Mouse (Mus musculus) C2C12 (cell line): ENCODE data around the gene 1700123L14Rik. TPM values are rescaled to one million over a fixed set of nuclear protein-coding genes. Genes with fewer than 3 reads are reported as not detected.
"Not testable (repeated sequence)": the region's sequence is repeated elsewhere in the genome, so short reads cannot be mapped to it uniquely, and the experiment has no call there.

Experiments used
- H3K27me3 ChIP-seq: one replicate; pipeline ENCODE4 v1.6.1; 2011; ENCODE audit not compliant: control insufficient read depth, insufficient read depth, insufficient read length
- H3K36me3 ChIP-seq: one replicate; pipeline ENCODE4 v1.6.1; 2011; ENCODE audit not compliant: control insufficient read depth, insufficient read depth
- H3K4me3 ChIP-seq: one replicate; pipeline ENCODE4 v1.5.1; 2011; ENCODE audit warnings: mild to moderate bottlenecking, control low read depth; ENCODE audit not compliant: poor library complexity, insufficient read depth, severe bottlenecking
- H3K79me2 ChIP-seq: one replicate; pipeline ENCODE4 v1.6.1; 2011; ENCODE audit not compliant: control insufficient read depth, insufficient read depth
- H3K79me3 ChIP-seq: one replicate; pipeline ENCODE4 v1.6.1; 2011; ENCODE audit warnings: low read depth, control low read depth
- H3ac ChIP-seq: one replicate; pipeline ENCODE3; 2011; ENCODE audit warnings: low read depth; ENCODE audit not compliant: control insufficient read depth, insufficient read length
- CEBPB ChIP-seq: IDR thresholded peaks from one replicate; pipeline ENCODE4 v1.6.1; 2011; ENCODE audit warnings: low read depth, mild to moderate bottlenecking, control low read depth, moderate library complexity
- CTCF ChIP-seq: IDR thresholded peaks from one replicate; pipeline ENCODE4 v1.5.1; 2011; ENCODE audit not compliant: control insufficient read depth, insufficient read depth, insufficient read length
- FOSL1 ChIP-seq: IDR thresholded peaks from one replicate; pipeline ENCODE4 v1.8.0; 2011; ENCODE audit warnings: mild to moderate bottlenecking, low read length; ENCODE audit not compliant: poor library complexity, insufficient read depth, severe bottlenecking
- MAX ChIP-seq: IDR thresholded peaks from one replicate; pipeline ENCODE4 v1.6.1; 2011; ENCODE audit warnings: mild to moderate bottlenecking, control low read depth
- MYOD1 ChIP-seq: IDR thresholded peaks from one replicate; pipeline ENCODE4 v1.6.1; 2011; ENCODE audit warnings: low read depth; ENCODE audit not compliant: control insufficient read depth, insufficient read length
- MYOG ChIP-seq: IDR thresholded peaks from one replicate; pipeline ENCODE4 v1.6.1; 2011; ENCODE audit not compliant: control insufficient read depth, insufficient read length; ENCODE audit errors: extremely low read depth
- USF1 ChIP-seq: IDR thresholded peaks from one replicate; pipeline ENCODE4 v1.6.1; 2011; ENCODE audit warnings: low read depth, mild to moderate bottlenecking, control low read depth, moderate library complexity
- long read RNA-seq, 2 experiments: library from polyadenylated mRNA; unstranded; transcript quantifications; one replicate each; pipeline ENCODE4 v2.0.0; 2019 to 2020
- polyA plus RNA-seq: library from polyadenylated mRNA; unstranded; fragments of >200 nt; fragmentation: generic; extraction: Trizol; gene quantifications from one replicate; pipeline ENCODE4 v1.2.1, GENCODE M21; 2012; ENCODE audit warnings: missing spikeins

The 1700123L14Rik gene
- polyA plus RNA-seq, result not detected
- long read RNA-seq, experiment 1, result 0 reads
- long read RNA-seq, experiment 2, result 0 reads

- Histone ChIP-seq H3K79me2 (no peaks in the 10 kb centered on the region), H3K79me3 (no peaks in the 10 kb centered on the region), H3K27me3 (no peaks in the 10 kb centered on the region), H3K36me3 (no peaks in the 10 kb centered on the region), H3ac (no peak within 1 kb of the TSS), H3K4me3 (no peak within 1 kb of the TSS)
- TF ChIP-seq MYOD1 (no peak), MYOG (no peak), FOSL1 (no peak)
Observed at GRCm38 (mm10) chr6:96165818-96166379, at the start of gene 1700123L14Rik. 1700123L14Rik (minus strand) TSS chr6:96166243.

GRCm38 (mm10) chr6:96205395-96205794, 39.4 kb upstream of the 1700123L14Rik start:
- H3K36me3 ChIP-seq, result no peaks in the 10 kb centered on the region
- no peaks in the 10 kb centered on the region for H3K27me3 ChIP-seq
- no peaks in the 10 kb centered on the region for H3K79me3 ChIP-seq
- no peak overlapping the region for H3ac ChIP-seq
- no peak overlapping the region for H3K4me3 ChIP-seq
- H3K79me2 ChIP-seq, result no peaks in the 10 kb centered on the region
- TF ChIP-seq MAX (no peak), MYOD1 (no peak), FOSL1 (no peak), MYOG (no peak)

GRCm38 (mm10) chr6:96198991-96199390, 32.9 kb upstream of the 1700123L14Rik start:
- H3ac ChIP-seq, H3K36me3 ChIP-seq, H3K4me3 ChIP-seq, H3K27me3 ChIP-seq, H3K79me3 ChIP-seq, H3K79me2 ChIP-seq: not testable (repeated sequence)

- Histone ChIP-seq H3K4me3 (no peak overlapping the region), H3K36me3 (no peaks in the 10 kb centered on the region), H3K79me2 (no peaks in the 10 kb centered on the region), H3ac (no peak overlapping the region), H3K27me3 (no peaks in the 10 kb centered on the region), H3K79me3 (no peaks in the 10 kb centered on the region)
- TF ChIP-seq FOSL1 (no peak), CEBPB (no peak), USF1 (no peak), MYOD1 (no peak)
Observed at GRCm38 (mm10) chr6:96186517-96186916, 20.5 kb upstream of the 1700123L14Rik start.

GRCm38 (mm10) chr6:96183392-96183791, 17.3 kb upstream of the 1700123L14Rik start:
- Histone ChIP-seq H3K36me3 (no peaks in the 10 kb centered on the region), H3K79me2 (no peaks in the 10 kb centered on the region), H3ac (no peak overlapping the region), H3K79me3 (no peaks in the 10 kb centered on the region), H3K4me3 (no peak overlapping the region), H3K27me3 (no peaks in the 10 kb centered on the region)
- TF ChIP-seq CEBPB (no peak), FOSL1 (no peak), USF1 (no peak), MAX (no peak), CTCF (no peak), MYOG (no peak)

- Histone ChIP-seq H3ac (no peak overlapping the region), H3K4me3 (no peak overlapping the region), H3K36me3 (no peaks in the 10 kb centered on the region), H3K27me3 (no peaks in the 10 kb centered on the region), H3K79me3 (no peaks in the 10 kb centered on the region), H3K79me2 (no peaks in the 10 kb centered on the region)
- TF ChIP-seq USF1, result no peak
- no peak for TF ChIP-seq FOSL1
- no peak for TF ChIP-seq MAX
- no peak for TF ChIP-seq MYOG
Observed at GRCm38 (mm10) chr6:96178530-96178929, 12.5 kb upstream of the 1700123L14Rik start.

GRCm38 (mm10) chr6:96173681-96174080, 7.6 kb upstream of the 1700123L14Rik start:
- TF ChIP-seq CTCF, result no peak
- TF ChIP-seq CEBPB, result no peak
- no peak overlapping the region for H3ac ChIP-seq
- no peaks in the 10 kb centered on the region for H3K79me2 ChIP-seq

More at GRCm38 (mm10) chr6:96173681-96174080, 7.6 kb upstream of the 1700123L14Rik start:
- Histone ChIP-seq H3K36me3 (no peaks in the 10 kb centered on the region), H3K4me3 (no peak overlapping the region), H3K79me3 (no peaks in the 10 kb centered on the region), H3K27me3 (no peaks in the 10 kb centered on the region)
